Mouse (Mus musculus) CH12.LX (cell line): ENCODE data around the gene Terb2.

Experiments used
- CTCF ChIP-seq, 2 experiments: IDR thresholded peaks in 1 of 2; conservative IDR thresholded peaks in 1 of 2; 2 replicates each; pipeline ENCODE4 v1.5.1; 2011 to 2012; ENCODE audit warnings: low read depth in 2 of 2, low read length in 2 of 2, improper control_type of control experiment in 1 of 2, inconsistent platforms in 1 of 2, mild to moderate bottlenecking in 1 of 2, moderate library complexity in 1 of 2
- ELF1 ChIP-seq: IDR thresholded peaks from 2 replicates; pipeline ENCODE4 v1.6.1; 2014; ENCODE audit warnings: low read depth, mild to moderate bottlenecking, inconsistent platforms, low read length, improper control_type of control experiment
- EP300 ChIP-seq: IDR thresholded peaks from 2 replicates; pipeline ENCODE4 v1.6.1; 2011; ENCODE audit warnings: low read length, improper control_type of control experiment

- TF ChIP-seq EP300 (no peak), CTCF (conservative IDR thresholded peaks at IDR 0.05 in 1 of 2, IDR thresholded peaks at IDR 0.05 in 1 of 2; ENCODE audit: low read depth in 2 of 2, low read length in 2 of 2) (no peak), ELF1 (no peak)
Observed at GRCm38 (mm10) chr2:122235425-122235824, 49.4 kb downstream of the Terb2 start.
